Mouse (Mus musculus): ENCODE measurements around the gene Galnt16.

GRCm38 (mm10) chr12:80524276-80524921, 6.3 kb downstream of the Galnt16 start:
- TF ChIP-seq HCFC1 (IDR thresholded peaks at IDR 0.05; ENCODE audit: borderline replicate concordance, insufficient read depth, low read length), result no peak
- TF ChIP-seq ZC3H11A (IDR thresholded peaks at IDR 0.05; ENCODE audit: borderline replicate concordance, low read depth, low read length), result no peak

Measured in ES-E14 (cell line).